Mouse (Mus musculus): ENCODE data around the gene Mrpl33.

The Mrpl33 gene

GRCm38 (mm10) chr5:31704971-31705370 is 108.2 kb downstream of the Mrpl33 start:
- no peak for DNase-seq

- no peak for DNase-seq
These were observed 110.1 kb downstream of the Mrpl33 start for GRCm38 (mm10) chr5:31706826-31707225.

- DNase-seq = no peak
These were observed 112.7 kb downstream of the Mrpl33 start for GRCm38 (mm10) chr5:31709389-31709788.

GRCm38 (mm10) chr5:31713280-31713711 is 116.6 kb downstream of the Mrpl33 start:
- no peak for DNase-seq

- no peak for DNase-seq
These were observed 117.1 kb downstream of the Mrpl33 start for GRCm38 (mm10) chr5:31713841-31714264.
